Mouse (Mus musculus) CH12F3 (cell line): Measurements from ENCODE around the gene Naa40.

Experiments used
- in situ Hi-C: fragments of 300-500 bp; cut with MboI; formaldehyde crosslinking; loops from 2 replicates; pipeline ENCODE4 v1.14.3; 2020; ENCODE audit warnings: low sequenced_read_pairs

Naa40 gene

GRCm38 (mm10) chr19:7240782-7241690 is at the start of gene Naa40:
Gene Naa40, minus strand, starts transcription at chr19:7241183.
- in situ Hi-C loops, result no loop called here

GRCm38 (mm10) chr19:7289767-7290166 is 48.8 kb upstream of the Naa40 start:
- in situ Hi-C loops, result no loop called here

- in situ Hi-C loops, result no loop called here
Measured at GRCm38 (mm10) chr19:7288288-7288687, 47.3 kb upstream of the Naa40 start.

- in situ Hi-C loops, result no loop called here
Measured at GRCm38 (mm10) chr19:7286563-7287315, 45.8 kb upstream of the Naa40 start.

- in situ Hi-C loops, result no loop called here
Measured at GRCm38 (mm10) chr19:7280557-7281330, 39.8 kb upstream of the Naa40 start.

- in situ Hi-C loops, result no loop called here
Measured at GRCm38 (mm10) chr19:7279114-7279513, 38.1 kb upstream of the Naa40 start.

GRCm38 (mm10) chr19:7278200-7278906 is 37.4 kb upstream of the Naa40 start:
- in situ Hi-C loops, result no loop called here

GRCm38 (mm10) chr19:7276796-7277195 is 35.8 kb upstream of the Naa40 start:
- in situ Hi-C loops, result no loop called here

GRCm38 (mm10) chr19:7276053-7276659 is 35.2 kb upstream of the Naa40 start:
- in situ Hi-C loops, result no loop called here

- in situ Hi-C loops, result no loop called here
Measured at GRCm38 (mm10) chr19:7275131-7275789, 34.3 kb upstream of the Naa40 start.

GRCm38 (mm10) chr19:7274326-7274990 is 33.5 kb upstream of the Naa40 start:
- in situ Hi-C loops, result no loop called here

GRCm38 (mm10) chr19:7273486-7273885 is 32.5 kb upstream of the Naa40 start:
- in situ Hi-C loops, result no loop called here

GRCm38 (mm10) chr19:7269290-7270044 is 28.5 kb upstream of the Naa40 start:
- in situ Hi-C loops, result no loop called here

GRCm38 (mm10) chr19:7268722-7269090 is 27.7 kb upstream of the Naa40 start:
- in situ Hi-C loops, result no loop called here

- in situ Hi-C loops, result no loop called here
Measured at GRCm38 (mm10) chr19:7267781-7268721, 27.1 kb upstream of the Naa40 start.

- in situ Hi-C loops, result no loop called here
Measured at GRCm38 (mm10) chr19:7267091-7267741, 26.2 kb upstream of the Naa40 start, which contains the start of gene Rcor2. Gene Rcor2, plus strand, starts transcription at chr19:7267325.

GRCm38 (mm10) chr19:7266421-7266831 is 25.4 kb upstream of the Naa40 start:
- in situ Hi-C loops, result no loop called here
